Mouse (Mus musculus): ENCODE results near the gene Hgf. TPM values are rescaled to one million over a fixed set of nuclear protein-coding genes. Genes with fewer than 3 reads are reported as not detected.

Gene Hgf
- 36.5 and 37.4 TPM in 2 replicates for total RNA-seq (2017)

GRCm38 (mm10) chr5:16553304-16554047, at the start of gene Hgf:
Gene Hgf (plus strand): TSS chr5:16553495.
- peak; percentile 70 to 73 for ATAC-seq (replicated peaks in 1 of 2; ENCODE audit: insufficient read depth in 1 of 2, low FRiP score in 2 of 2, low TSS enrichment in 1 of 2, low read depth in 1 of 2, poor library complexity in 2 of 2, severe bottlenecking in 2 of 2)

DNA sequence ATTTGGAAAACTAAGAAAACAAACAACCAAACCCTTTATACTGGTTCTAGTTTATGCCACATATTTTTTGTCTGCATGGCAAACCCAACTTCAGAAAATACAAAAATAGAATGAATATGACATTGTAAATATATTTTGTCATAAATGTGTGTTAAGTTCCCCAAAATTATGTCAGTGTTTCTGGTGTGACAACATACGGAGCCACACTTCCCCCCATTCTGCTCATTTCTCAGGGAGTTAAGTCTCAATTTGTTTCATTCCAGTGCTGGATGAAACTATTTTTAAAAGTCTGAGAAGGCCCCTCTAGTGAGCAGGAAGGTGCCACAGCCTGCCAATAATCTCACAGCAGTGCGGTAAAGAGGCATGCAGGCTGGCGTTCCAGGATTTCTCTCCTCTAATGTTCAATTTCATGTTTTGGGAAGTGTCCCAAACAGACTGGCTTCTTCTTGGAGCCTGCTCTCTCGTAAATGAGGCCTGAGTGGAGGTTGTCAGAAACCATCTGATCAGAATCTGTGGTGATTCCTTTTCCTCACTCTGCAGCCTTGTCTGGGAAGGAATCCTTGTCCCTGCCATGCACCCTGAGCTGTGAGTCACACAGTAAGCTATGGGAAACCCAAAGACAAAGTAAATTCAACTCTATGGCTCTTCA, 46.5 kb upstream of the Hgf start:
- peak in 1 of 2 experiments; percentile 39; a peak in 1 of 4 replicates for ATAC-seq (replicated peaks in 1 of 2; ENCODE audit: insufficient read depth in 1 of 2, low FRiP score in 2 of 2, low TSS enrichment in 1 of 2, low read depth in 1 of 2, poor library complexity in 2 of 2, severe bottlenecking in 2 of 2)

GRCm38 (mm10) chr5:16531619-16532277, 21.5 kb upstream of the Hgf start:
- no peak for ATAC-seq (replicated peaks in 1 of 2; ENCODE audit: insufficient read depth in 1 of 2, low FRiP score in 2 of 2, low TSS enrichment in 1 of 2, low read depth in 1 of 2, poor library complexity in 2 of 2, severe bottlenecking in 2 of 2)

- peak; percentile 81 to 89 for ATAC-seq (replicated peaks in 1 of 2; ENCODE audit: insufficient read depth in 1 of 2, low FRiP score in 2 of 2, low TSS enrichment in 1 of 2, low read depth in 1 of 2, poor library complexity in 2 of 2, severe bottlenecking in 2 of 2)
Observed at GRCm38 (mm10) chr5:16538067-16538466, 15.2 kb upstream of the Hgf start.

- ATAC-seq (replicated peaks in 1 of 2; ENCODE audit: insufficient read depth in 1 of 2, low FRiP score in 2 of 2, low TSS enrichment in 1 of 2, low read depth in 1 of 2, poor library complexity in 2 of 2, severe bottlenecking in 2 of 2): peak in 1 of 2 experiments; percentile 56; a peak in 1 of 4 replicates
Observed at GRCm38 (mm10) chr5:16541561-16542116, 11.7 kb upstream of the Hgf start.

- ATAC-seq (replicated peaks in 1 of 2; ENCODE audit: insufficient read depth in 1 of 2, low FRiP score in 2 of 2, low TSS enrichment in 1 of 2, low read depth in 1 of 2, poor library complexity in 2 of 2, severe bottlenecking in 2 of 2): peak; percentile 37 to 58; a peak in 1 of 4 replicates
Observed at GRCm38 (mm10) chr5:16547490-16547889, 5.8 kb upstream of the Hgf start.

DNA sequence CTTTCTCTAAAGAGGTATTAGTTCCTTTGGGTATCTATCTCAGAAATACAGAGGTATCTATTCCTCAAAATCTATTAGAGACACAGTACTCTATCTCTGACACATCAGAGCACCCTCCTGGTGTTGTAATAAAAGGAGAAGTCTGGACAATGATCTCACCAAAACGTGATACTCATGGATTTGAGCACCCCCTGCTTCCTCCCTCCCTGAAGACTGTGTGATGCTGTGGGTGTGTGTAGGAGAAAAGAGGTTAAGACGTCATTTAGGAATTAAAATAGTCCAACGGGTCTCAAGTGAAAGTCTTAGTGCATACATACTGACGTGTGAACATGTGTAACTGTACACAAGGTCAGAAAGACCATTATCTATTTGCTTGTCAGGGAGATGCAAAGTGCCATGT, 648 bp upstream of the Hgf start:
- ATAC-seq (replicated peaks in 1 of 2; ENCODE audit: insufficient read depth in 1 of 2, low FRiP score in 2 of 2, low TSS enrichment in 1 of 2, low read depth in 1 of 2, poor library complexity in 2 of 2, severe bottlenecking in 2 of 2): peak; percentile 54 to 67; a peak in 3 of 4 replicates

GRCm38 (mm10) chr5:16560247-16560646, 7.0 kb downstream of the Hgf start:
- ATAC-seq (replicated peaks in 1 of 2; ENCODE audit: insufficient read depth in 1 of 2, low FRiP score in 2 of 2, low TSS enrichment in 1 of 2, low read depth in 1 of 2, poor library complexity in 2 of 2, severe bottlenecking in 2 of 2): no peak

GRCm38 (mm10) chr5:16568997-16569396, 15.7 kb downstream of the Hgf start:
- ATAC-seq (replicated peaks in 1 of 2; ENCODE audit: insufficient read depth in 1 of 2, low FRiP score in 2 of 2, low TSS enrichment in 1 of 2, low read depth in 1 of 2, poor library complexity in 2 of 2, severe bottlenecking in 2 of 2): no peak

DNA sequence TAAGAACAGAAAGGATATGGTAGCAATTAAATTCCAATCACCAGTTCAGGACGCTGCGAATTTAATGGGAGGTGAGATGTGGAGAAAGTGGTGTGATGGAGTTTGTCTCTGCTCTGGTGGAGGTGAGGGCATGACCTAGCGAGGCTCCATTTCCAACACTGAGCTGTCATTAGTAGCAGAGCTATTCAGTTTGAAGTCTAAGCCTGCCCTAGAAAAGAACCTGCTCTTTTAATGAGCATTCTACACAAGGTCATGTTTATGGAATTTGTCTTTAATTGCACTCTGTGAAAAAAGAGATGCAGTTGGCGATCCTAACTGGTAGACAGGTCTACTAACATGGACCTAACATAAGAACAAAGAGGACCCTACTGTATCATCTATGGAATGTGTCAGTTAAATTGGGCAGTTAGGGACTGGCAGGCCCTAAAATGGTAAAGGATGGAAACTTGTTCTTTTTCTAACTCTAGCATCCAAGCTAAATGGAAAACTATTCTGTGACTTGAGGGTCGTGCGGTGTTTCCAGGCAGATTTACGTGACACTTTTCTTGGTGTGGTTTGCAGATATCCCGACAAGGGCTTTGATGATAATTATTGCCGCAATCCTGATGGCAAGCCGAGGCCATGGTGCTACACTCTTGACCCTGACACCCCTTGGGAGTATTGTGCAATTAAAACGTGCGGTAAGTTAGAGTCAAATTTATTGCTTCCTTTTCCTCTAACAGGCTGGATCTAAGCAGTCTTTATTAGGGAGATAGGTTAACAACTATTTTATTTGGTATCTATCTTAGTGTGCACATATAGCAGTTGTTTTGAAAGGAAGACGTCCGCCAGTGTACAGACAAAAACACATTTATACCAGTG, 24.8 kb downstream of the Hgf start:
- ATAC-seq (replicated peaks in 1 of 2; ENCODE audit: insufficient read depth in 1 of 2, low FRiP score in 2 of 2, low TSS enrichment in 1 of 2, low read depth in 1 of 2, poor library complexity in 2 of 2, severe bottlenecking in 2 of 2): peak; percentile 80 to 81

DNA sequence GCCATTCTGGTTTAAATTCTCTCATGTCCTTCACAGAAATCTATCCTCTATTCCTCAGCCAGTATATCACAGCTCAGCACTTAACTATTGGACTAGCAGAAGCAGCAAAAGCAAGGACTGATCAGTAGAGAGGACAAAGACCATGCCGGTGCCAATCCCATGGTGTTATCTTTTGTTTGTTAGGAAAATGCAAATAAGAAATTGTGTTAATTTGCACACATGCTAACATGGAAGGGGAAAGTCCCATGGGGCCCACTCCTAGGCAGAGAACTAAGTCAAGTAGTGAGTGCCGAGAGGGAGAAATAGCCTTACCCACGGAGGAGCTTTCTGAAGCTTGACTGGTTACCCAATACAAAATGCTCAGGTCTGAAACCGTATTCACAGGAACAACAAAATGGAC, 42.4 kb downstream of the Hgf start:
- ATAC-seq (replicated peaks in 1 of 2; ENCODE audit: insufficient read depth in 1 of 2, low FRiP score in 2 of 2, low TSS enrichment in 1 of 2, low read depth in 1 of 2, poor library complexity in 2 of 2, severe bottlenecking in 2 of 2): no peak

- ATAC-seq (replicated peaks in 1 of 2; ENCODE audit: insufficient read depth in 1 of 2, low FRiP score in 2 of 2, low TSS enrichment in 1 of 2, low read depth in 1 of 2, poor library complexity in 2 of 2, severe bottlenecking in 2 of 2): no peak
Observed at GRCm38 (mm10) chr5:16597996-16598395, 44.7 kb downstream of the Hgf start.

- no peak for ATAC-seq (replicated peaks in 1 of 2; ENCODE audit: insufficient read depth in 1 of 2, low FRiP score in 2 of 2, low TSS enrichment in 1 of 2, low read depth in 1 of 2, poor library complexity in 2 of 2, severe bottlenecking in 2 of 2)
Observed at GRCm38 (mm10) chr5:16601463-16601862, 48.2 kb downstream of the Hgf start.

DNA sequence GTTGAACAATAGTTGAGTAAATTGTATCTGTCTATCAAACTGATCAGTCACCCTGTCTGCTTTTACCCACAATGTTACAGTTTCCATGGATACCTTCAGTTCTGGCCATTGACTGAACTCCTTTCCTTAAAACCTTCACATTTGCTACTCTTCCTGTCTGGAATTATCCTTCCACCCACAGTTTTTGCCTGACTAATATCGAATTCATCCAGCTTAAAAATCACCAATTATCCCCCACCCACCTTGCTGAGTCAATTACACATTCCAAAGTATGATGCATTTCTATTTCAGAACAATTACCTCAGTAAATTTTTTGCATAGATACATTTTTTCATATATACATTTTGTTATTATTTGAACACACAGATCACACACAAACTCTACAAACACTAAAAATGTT, 79.7 kb downstream of the Hgf start:
- ATAC-seq (replicated peaks in 1 of 2; ENCODE audit: insufficient read depth in 1 of 2, low FRiP score in 2 of 2, low TSS enrichment in 1 of 2, low read depth in 1 of 2, poor library complexity in 2 of 2, severe bottlenecking in 2 of 2): no peak

- ATAC-seq (replicated peaks in 1 of 2; ENCODE audit: insufficient read depth in 1 of 2, low FRiP score in 2 of 2, low TSS enrichment in 1 of 2, low read depth in 1 of 2, poor library complexity in 2 of 2, severe bottlenecking in 2 of 2): no peak
Observed at GRCm38 (mm10) chr5:16646417-16646816, 93.1 kb downstream of the Hgf start.

DNA sequence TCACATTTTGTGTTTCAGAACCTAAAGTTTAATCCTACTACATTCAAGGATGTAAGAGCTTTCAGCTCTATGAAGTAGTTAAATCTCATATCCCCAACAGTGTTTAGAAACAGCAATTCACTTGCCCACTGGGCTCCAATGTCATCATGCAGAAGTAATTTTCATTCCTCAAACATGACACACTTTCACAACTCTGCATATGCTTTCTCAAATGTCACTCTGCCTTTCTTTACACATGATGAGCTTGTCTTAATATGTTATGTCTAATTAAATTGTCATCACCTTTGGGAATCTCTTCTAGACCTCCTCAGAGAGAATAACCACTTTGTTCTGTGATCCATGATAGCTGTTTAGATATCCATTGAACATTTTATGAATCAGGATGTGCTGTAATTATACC, 94.4 kb downstream of the Hgf start:
- no peak for ATAC-seq (replicated peaks in 1 of 2; ENCODE audit: insufficient read depth in 1 of 2, low FRiP score in 2 of 2, low TSS enrichment in 1 of 2, low read depth in 1 of 2, poor library complexity in 2 of 2, severe bottlenecking in 2 of 2)

DNA sequence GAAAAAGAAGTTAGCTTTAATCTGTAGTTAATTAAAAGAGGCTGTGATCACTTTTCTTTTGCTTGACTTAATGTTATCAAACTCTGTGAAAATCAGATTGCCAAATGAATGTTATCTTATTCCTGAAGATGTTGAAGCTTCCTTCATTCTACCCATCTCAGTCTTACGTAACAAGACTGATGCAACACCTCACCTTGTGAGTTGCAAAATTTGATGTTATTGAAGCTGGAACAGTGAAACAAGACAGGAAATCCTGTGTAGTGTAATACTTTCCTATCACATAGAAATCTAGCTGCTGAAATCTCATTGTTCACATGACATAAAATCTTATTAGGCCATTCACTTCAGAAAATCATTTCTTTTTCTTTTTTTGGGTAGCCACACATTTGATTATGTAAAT, 96.9 kb downstream of the Hgf start:
- peak; percentile 53 to 76; a peak in 2 of 4 replicates for ATAC-seq (replicated peaks in 1 of 2; ENCODE audit: insufficient read depth in 1 of 2, low FRiP score in 2 of 2, low TSS enrichment in 1 of 2, low read depth in 1 of 2, poor library complexity in 2 of 2, severe bottlenecking in 2 of 2)
